In the genomic region with DNA sequence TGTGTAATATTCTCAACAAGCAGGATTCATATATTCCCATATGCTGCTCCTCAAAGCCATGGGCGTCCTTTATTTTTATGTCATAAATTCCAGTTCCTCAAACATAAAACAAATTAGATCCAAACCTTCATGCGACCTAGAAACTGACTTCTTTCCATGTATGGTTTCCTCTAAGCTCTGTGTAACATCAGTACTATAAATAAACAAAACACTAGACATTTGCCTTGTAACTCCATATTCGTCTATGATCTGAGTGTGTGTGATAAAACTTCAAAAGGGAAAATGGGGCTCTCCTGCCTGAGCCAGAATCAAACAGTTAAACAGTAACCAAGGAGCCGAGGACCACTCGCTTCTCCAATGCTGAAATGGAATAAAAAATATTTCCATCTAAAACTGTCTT, we compare ENCODE assay signal across 23 mouse cellular contexts.
"Had no signal": no experiment of that assay in that cellular context is flagged by ENCODE, and none has a peak within 500 bp of the region (broad histone marks: within the 10 kb centered on the region; RNA-seq: fewer than 3 reads in every experiment).

No protein-coding gene starts in this region.

- H3K9ac ChIP-seq: forebrain, embryonic 15.5 days; forebrain, postnatal 0 days; hindbrain, embryonic 13.5 days; hindbrain, embryonic 15.5 days; limb, embryonic 13.5 days; limb, embryonic 15.5 days; liver, embryonic 12.5 days; liver, embryonic 14.5 days had no signal

- H3K4me3 ChIP-seq: forebrain, embryonic 15.5 days; heart, embryonic 10.5 days; hindbrain, embryonic 13.5 days; hindbrain, embryonic 15.5 days; limb, embryonic 13.5 days; limb, embryonic 15.5 days; liver, embryonic 12.5 days had no signal

- H3K9me3 ChIP-seq: forebrain, embryonic 15.5 days; heart, embryonic 10.5 days; hindbrain, embryonic 13.5 days; hindbrain, embryonic 15.5 days; limb, embryonic 13.5 days; limb, embryonic 15.5 days; liver, embryonic 12.5 days had no signal

- H3K27me3 ChIP-seq: forebrain, embryonic 15.5 days; hindbrain, embryonic 13.5 days; hindbrain, embryonic 15.5 days; limb, embryonic 13.5 days; limb, embryonic 15.5 days; liver, embryonic 12.5 days had no signal

- ATAC-seq: forebrain, embryonic 15.5 days; forebrain, postnatal 0 days; hindbrain, postnatal 0 days; intestine, embryonic 16.5 days; liver, embryonic 12.5 days had no signal

- H3K36me3 ChIP-seq: forebrain, embryonic 15.5 days; heart, embryonic 10.5 days; hindbrain, embryonic 13.5 days; hindbrain, embryonic 15.5 days; limb, embryonic 13.5 days; limb, embryonic 15.5 days; liver, embryonic 12.5 days had no signal

- H3K4me2 ChIP-seq: forebrain, embryonic 15.5 days; hindbrain, embryonic 13.5 days; hindbrain, embryonic 15.5 days; limb, embryonic 13.5 days; limb, embryonic 15.5 days; liver, embryonic 12.5 days had no signal

- DNase-seq: forebrain, postnatal 0 days; gastrocnemius, postnatal 14 days; gastrocnemius, postnatal 36 days; heart, adult 18-20 months; heart, postnatal 14 days; kidney, adult 11 months; kidney, adult 2 months; kidney, adult 9 months; kidney, postnatal 14 days; kidney, postnatal 36 days; layer of hippocampus, adult 9-11 months; layer of hippocampus, postnatal 36 days; left cerebral cortex, postnatal 4 days had no signal

- H3K4me1 ChIP-seq: forebrain, embryonic 15.5 days; heart, embryonic 10.5 days; hindbrain, embryonic 13.5 days; hindbrain, embryonic 15.5 days; limb, embryonic 13.5 days; limb, embryonic 15.5 days; liver, embryonic 12.5 days had no signal

- H3K27ac ChIP-seq: forebrain, embryonic 15.5 days; heart, embryonic 10.5 days; hindbrain, embryonic 13.5 days; hindbrain, embryonic 15.5 days; hindbrain, postnatal 0 days; limb, embryonic 13.5 days; limb, embryonic 15.5 days; liver, embryonic 12.5 days; liver, embryonic 14.5 days had no signal
